Comparison of ENCODE assay signal across 11 mouse cellular contexts in the genomic region with DNA sequence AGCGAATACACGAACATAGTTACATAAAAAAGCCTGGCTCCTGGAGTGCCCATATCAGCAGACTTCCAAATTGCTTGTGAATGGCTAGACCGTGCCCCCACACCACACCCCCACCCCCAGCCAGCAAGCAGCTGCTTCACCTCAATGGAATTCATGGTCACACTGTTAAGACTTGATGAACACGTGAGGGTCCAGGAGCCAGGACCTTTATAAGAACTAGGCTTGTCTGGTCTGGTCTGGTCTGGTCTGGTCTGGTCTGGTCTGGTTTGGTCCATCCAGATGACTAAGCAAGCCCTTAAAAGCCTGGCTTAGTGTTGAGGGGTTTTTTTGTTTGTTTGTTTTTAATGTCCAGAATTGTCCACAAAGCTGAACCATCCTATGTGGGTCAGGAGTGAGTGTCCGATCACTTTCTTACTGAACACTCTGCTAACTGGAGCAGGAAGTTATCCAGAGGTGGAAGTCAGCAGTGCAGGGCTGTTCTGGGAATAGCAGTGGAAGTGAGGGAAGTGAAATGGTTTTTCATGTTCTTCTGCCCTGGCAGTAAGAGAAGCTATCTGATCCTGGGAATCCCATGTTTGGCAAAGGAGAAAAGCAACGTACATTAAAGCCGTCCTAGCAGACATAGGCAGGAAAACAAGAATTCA. TPM values are rescaled to one million over a fixed set of nuclear protein-coding genes. Genes with fewer than 3 reads are reported as not detected.
DNase-seq lines count a peak whose midpoint lies in the region; ATAC-seq lines count a peak whose summit lies in the region.
"Had no signal": no experiment of that assay in that cellular context is flagged by ENCODE, and none has a peak within 500 bp of the region (broad histone marks: within the 10 kb centered on the region; RNA-seq: fewer than 3 reads in every experiment).

No protein-coding gene starts in this region.

- H3K27me3 ChIP-seq in embryonic facial prominence, embryonic 12.5 days = no peaks in the 10 kb centered on the region
- no peaks in the 10 kb centered on the region for H3K27me3 ChIP-seq in neural tube, embryonic 15.5 days (replicated peaks)
- H3K27me3 ChIP-seq: CH12.LX had no signal

- no peak overlapping the region for H3K9ac ChIP-seq in embryonic facial prominence, embryonic 12.5 days
- no peak overlapping the region for H3K9ac ChIP-seq in neural tube, embryonic 15.5 days (replicated peaks)

- peaks cover 12% of the 10 kb centered on the region for H3K4me1 ChIP-seq in embryonic facial prominence, embryonic 12.5 days
- peaks cover 11% of the 10 kb centered on the region; the same call in 1 of the 2 replicates for H3K4me1 ChIP-seq in neural tube, embryonic 15.5 days

- no peaks in the 10 kb centered on the region for H3K9me3 ChIP-seq in embryonic facial prominence, embryonic 12.5 days
- no peaks in the 10 kb centered on the region for H3K9me3 ChIP-seq in neural tube, embryonic 15.5 days (replicated peaks)

- 63% methylated on average over 7 of the region's 7 CpGs for WGBS in embryonic facial prominence, embryonic 12.5 days
- WGBS in neural tube, embryonic 15.5 days = 74% methylated on average over 7 of the region's 7 CpGs

- no peak overlapping the region for H3K4me2 ChIP-seq in embryonic facial prominence, embryonic 12.5 days (replicated peaks)
- H3K4me2 ChIP-seq in neural tube, embryonic 15.5 days = no peak overlapping the region

- H3K36me3 ChIP-seq in embryonic facial prominence, embryonic 12.5 days = no peaks in the 10 kb centered on the region
- H3K36me3 ChIP-seq in neural tube, embryonic 15.5 days = no peaks in the 10 kb centered on the region

- DNase-seq in heart, adult 11 months = peak; percentile 96
- DNase-seq in heart, adult 8-10 months (ENCODE audit: low spot score) = no peak
- peak; percentile 74 for DNase-seq in kidney, adult 18-20 months
- no peak for DNase-seq in frontal cortex, postnatal 25 days (ENCODE audit: low spot score in 2 of 2)
- DNase-seq in frontal cortex, postnatal 10 days (ENCODE audit: low spot score in 2 of 2) = no peak

- H3K27ac ChIP-seq in embryonic facial prominence, embryonic 12.5 days = no peak overlapping the region
- no peak overlapping the region for H3K27ac ChIP-seq in neural tube, embryonic 15.5 days (replicated peaks)

- no peak overlapping the region for H3K4me3 ChIP-seq in embryonic facial prominence, embryonic 12.5 days
- H3K4me3 ChIP-seq in neural tube, embryonic 15.5 days (replicated peaks) = no peak overlapping the region

- ATAC-seq in embryonic facial prominence, embryonic 12.5 days (ENCODE audit: insufficient number of reproducible peaks, insufficient read depth, low FRiP score, low TSS enrichment) = peak; percentile 47; the same call in 1 of the 2 replicates
- peak; percentile 41; the same call in 1 of the 2 replicates for ATAC-seq in neural tube, embryonic 15.5 days (ENCODE audit: low FRiP score)
- ATAC-seq in megakaryocyte, adult 5-6 weeks (ENCODE audit: poor library complexity, severe bottlenecking) = no peak

RNA-seq across cellular contexts. Expression of a gene that starts 51.3 kb away (rescaled TPM):
- not detected for total RNA-seq in heart, adult 8-10 months (2022)
- not detected in 2 replicates for polyA plus RNA-seq in embryonic facial prominence, embryonic 12.5 days (2016; fragmentation: Nextera tagmentation; extraction: Ambion mirVana)
- not detected in 2 replicates for polyA plus RNA-seq in neural tube, embryonic 15.5 days (2015; fragmentation: Nextera tagmentation; extraction: Ambion mirVana)
- not detected in 2 replicates for total RNA-seq in megakaryocyte, adult 5-6 weeks (2015)
- not detected in 2 replicates for total RNA-seq in megakaryocyte, adult 5-6 weeks (2017)
- total RNA-seq: CH12.LX; gastrocnemius, postnatal 4 days; neutrophil, adult 5-6 weeks had no signal

Comparison
In these comparisons a context has a peak if more than half of its experiments do, and no peak if none do; other contexts are left out.
1. DNase-seq: peak in heart, adult 11 months (single experiment) and kidney, adult 18-20 months (single experiment); none in heart, adult 8-10 months (single experiment), frontal cortex, postnatal 25 days (0 of 2) and frontal cortex, postnatal 10 days (0 of 2).